Mouse (Mus musculus): Measurements from ENCODE around the gene Tns4. TPM values are rescaled to one million over a fixed set of nuclear protein-coding genes. Genes with fewer than 3 reads are reported as not detected.

Tns4 gene
- under 1 TPM in 1 of 2 experiments, not detected in 1; 0.07 TPM for total RNA-seq (2021)
- long read RNA-seq, experiment 1 = 0 reads
- long read RNA-seq, experiment 2 = 0 reads

- no peak for DNase-seq (ENCODE audit: low spot score)
Observed at GRCm38 (mm10) chr11:99089077-99089601, at the start of gene Tns4. Tns4 (minus strand) TSS chr11:99089306.

DNA sequence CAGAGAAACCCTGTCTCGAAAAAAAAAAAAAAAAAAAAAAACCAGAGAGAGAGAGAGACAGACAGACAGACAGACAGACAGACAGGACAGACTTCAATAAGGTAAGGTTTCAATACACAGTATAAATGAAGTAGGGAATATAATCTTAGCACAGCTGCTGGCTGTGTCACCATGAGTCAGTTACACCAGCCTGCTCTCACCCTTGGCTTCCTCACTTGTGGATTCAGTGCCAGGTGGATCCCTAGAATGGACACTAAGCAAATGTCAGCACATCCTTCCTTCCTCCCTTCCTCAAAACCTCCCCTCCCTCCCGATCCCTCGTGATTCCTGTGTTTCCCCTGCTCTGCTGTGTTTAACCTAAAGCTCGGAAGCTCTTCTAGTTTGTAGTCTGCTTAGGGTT is 48.3 kb upstream of the Tns4 start:
- DNase-seq (ENCODE audit: low spot score) = peak; percentile 51

DNA sequence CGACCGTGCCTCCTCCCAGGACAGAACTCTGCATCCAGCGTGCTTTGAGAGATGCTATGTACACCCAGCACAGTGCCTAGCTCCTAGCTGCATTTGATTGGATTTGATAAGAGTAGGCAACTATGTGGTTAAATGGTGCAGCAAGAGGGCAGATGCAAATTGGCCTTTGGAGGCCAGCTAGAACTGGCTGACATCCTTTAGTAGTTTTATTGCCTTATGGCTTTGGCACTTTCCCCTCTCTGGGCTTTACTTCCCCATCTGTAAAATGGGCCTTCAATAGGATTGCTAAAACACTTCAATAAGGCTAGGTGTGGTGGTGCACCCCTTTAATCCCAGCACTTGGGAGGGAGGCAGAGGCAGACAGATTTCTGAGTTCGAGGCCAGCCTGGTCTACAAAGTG is 47.9 kb upstream of the Tns4 start:
- DNase-seq (ENCODE audit: low spot score) = no peak

- no peak for DNase-seq (ENCODE audit: low spot score)
Observed at GRCm38 (mm10) chr11:99136361-99136760, 47.3 kb upstream of the Tns4 start.

- peak; percentile 43 for DNase-seq (ENCODE audit: low spot score)
Observed at GRCm38 (mm10) chr11:99135047-99135440, 45.9 kb upstream of the Tns4 start.

DNA sequence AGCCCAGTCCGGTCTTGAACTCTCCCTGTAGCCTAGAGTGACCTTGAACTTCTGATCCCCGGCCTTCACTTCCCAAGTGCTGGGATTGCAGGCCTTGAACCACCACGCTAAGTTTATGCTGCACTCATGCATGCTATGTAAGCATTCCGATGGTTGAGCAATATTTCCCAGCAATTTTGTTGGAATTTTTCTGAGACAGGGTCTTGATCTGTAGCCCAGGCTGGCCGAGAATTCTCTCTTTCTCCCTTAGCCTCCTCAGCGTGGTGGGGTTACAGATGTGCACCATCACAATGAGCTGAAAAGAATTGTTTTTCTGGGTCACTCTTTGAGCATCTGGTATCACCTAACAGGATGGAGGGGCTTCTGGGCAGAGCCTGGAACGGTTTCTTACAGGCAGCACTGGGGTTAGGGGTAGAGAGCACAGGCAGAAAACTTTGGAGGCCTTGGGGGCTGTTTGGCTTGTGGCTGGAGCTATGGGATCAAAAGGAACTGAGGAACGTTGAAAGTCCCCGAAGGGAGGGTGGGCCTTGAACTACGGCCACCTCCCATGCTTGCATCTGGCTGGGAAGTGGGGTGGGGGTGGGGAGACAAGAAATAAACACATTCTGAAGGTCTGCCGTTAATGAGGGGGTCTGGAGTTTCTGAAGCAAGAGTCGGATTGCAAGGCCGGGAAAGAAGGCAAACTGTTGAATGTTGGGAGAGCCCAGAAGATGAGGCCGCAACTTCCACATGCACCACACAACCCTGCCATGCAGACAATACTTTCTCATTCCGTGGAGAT is 45.4 kb upstream of the Tns4 start:
- DNase-seq (ENCODE audit: low spot score) = no peak

DNA sequence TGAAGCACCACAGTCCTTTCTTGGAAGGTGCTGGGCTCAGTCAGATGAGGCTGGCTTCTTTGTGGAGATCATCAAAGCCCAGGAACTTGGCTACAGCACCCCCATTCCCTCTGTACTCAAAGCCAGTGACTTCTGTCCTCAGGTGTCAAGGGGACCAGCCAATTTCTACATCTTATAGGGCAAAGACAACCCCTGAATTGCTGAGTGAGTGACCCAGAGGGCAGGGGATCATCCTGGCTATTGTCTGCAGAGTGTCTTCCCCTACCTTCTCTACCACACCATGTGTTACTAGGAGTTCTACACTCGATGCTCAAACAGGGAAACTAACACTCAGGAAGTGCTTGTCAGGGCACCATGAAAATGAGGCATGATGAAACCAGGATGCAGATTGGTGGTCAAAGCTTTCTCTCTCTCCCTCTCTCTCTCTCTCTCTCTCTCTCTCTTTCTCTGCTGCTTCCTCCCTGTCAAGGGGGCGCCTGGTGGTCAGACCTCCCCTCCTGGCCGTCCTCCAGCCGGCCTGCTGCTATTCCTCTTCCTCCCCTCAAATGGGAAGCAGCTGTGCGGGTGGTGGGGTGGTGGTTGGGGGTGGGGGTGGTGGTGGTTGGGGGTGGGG is 44.3 kb upstream of the Tns4 start:
- no peak for DNase-seq (ENCODE audit: low spot score)

GRCm38 (mm10) chr11:99132091-99132730 is 43.1 kb upstream of the Tns4 start:
- peak; percentile 55 for DNase-seq (ENCODE audit: low spot score)

GRCm38 (mm10) chr11:99131463-99131840 is 42.3 kb upstream of the Tns4 start:
- no peak for DNase-seq (ENCODE audit: low spot score)

- no peak for DNase-seq (ENCODE audit: low spot score)
Observed at GRCm38 (mm10) chr11:99130736-99131462, 41.8 kb upstream of the Tns4 start.

DNA sequence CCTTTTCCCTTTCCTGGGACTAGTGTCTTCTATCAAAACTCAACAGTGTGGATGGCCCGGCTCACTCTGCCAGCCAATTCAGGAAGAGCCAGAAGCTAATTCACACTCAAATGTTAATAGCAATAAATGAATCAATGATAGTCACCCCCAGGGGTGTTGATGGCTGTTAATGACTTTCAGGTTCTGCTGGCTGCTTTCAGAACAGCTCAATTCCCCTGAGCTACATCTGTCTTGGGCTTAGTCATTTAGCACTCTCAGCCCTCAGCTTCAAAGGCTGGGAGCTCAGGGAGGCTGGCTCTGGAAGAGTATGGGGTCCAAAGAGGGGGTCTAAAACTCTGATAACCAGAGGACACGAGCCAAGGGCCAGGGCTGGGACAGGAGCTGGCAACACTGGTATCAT is 40.2 kb upstream of the Tns4 start:
- no peak for DNase-seq (ENCODE audit: low spot score)

DNA sequence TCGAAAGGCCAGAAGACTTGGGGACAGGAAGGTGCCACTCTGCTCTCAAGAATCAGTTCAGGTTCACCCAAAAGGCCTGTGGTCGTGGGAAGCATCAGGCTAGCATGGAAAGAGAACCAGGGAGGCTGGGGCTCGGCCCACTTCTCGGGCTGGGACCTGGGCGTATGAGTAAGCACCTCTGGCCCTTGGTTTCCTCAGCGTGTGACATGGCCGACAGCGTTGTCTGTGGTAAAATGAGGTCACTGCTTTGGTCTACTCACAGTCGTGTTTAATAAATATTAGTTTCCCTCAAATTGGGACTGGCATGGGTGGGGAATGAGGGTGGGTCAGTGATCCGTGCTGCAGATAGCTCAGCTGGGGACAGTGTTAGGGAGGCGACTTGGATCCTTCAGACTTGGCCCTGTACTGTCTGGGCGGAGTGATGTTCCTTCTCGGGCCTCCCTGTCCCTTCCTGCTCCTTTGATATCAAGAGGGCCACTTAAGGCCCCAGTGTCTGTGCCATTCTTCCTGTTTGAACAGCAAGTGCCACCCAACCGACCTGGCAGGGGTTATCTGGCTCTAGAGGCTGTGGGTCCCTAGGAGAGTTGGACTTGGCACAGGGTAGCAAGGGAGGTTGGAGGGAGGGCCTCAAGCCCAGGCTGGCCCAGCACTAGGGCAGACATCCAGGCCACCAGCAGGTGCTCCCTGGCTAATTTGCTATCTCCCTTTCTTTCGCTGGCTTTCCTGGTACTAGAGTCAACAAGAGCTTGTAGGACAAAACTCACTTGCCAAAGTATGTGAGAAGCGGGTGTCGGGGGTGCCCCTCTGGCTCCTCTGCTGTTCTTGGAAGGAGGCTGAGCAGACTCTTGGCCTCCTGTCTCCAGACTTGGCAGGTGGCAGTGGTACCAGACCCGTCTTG is 38.9 kb upstream of the Tns4 start:
- peak; percentile 59 for DNase-seq (ENCODE audit: low spot score)

GRCm38 (mm10) chr11:99126482-99127253 is 37.6 kb upstream of the Tns4 start:
- DNase-seq (ENCODE audit: low spot score) = no peak

DNA sequence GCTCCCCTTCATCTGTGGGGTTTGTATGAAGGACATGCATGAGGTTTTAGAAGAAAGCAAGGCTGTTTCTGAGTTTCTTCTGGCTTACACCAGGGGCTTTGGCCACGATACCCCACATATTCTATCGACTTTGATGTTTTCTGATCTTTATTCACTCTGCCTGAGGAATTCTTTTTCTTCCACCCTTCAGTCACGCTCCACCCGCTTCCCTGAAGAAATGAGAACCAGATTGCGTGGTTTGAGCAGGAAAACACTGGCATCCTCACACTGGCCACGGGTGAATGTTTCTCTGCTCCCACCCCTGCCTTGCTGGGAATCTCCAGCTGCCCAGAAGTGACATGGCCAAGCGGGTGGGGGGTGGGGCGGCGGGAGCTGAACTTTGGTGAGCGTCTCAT is 35.5 kb upstream of the Tns4 start:
- no peak for DNase-seq (ENCODE audit: low spot score)

- peak; percentile 52 for DNase-seq (ENCODE audit: low spot score)
Observed at GRCm38 (mm10) chr11:99123977-99124634, 35.0 kb upstream of the Tns4 start.

- DNase-seq (ENCODE audit: low spot score) = no peak
Observed at GRCm38 (mm10) chr11:99122703-99123102, 33.6 kb upstream of the Tns4 start.

- DNase-seq (ENCODE audit: low spot score) = no peak
Observed at GRCm38 (mm10) chr11:99121218-99121631, 32.1 kb upstream of the Tns4 start.

GRCm38 (mm10) chr11:99120524-99121217 is 31.6 kb upstream of the Tns4 start:
- peak; percentile 41 for DNase-seq (ENCODE audit: low spot score)

DNA sequence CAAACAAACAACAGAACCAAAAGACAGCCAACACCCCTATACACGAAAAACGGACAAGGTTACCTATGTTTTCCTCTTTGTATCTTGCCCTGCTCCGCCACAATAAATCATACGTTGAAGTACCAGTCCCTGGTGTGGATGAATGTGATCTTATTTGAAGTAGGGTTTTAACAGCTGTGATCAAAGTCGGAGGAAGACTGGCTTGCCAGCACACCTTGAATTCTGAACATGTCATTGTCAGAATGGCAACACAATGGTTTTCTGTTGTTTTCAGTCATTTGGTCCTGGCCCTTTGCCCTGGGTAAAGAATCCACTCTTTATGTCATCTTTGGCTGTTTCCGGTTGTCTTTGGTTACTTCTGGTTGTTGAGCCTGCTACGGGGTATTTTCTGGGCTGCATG is 29.9 kb upstream of the Tns4 start:
- DNase-seq (ENCODE audit: low spot score) = no peak

Data from gastrocnemius, adult 18-20 months (tissue).